Comparison of ENCODE assay signal across 35 mouse cellular contexts in genomic region chr19:38195245-38195644, GRCm38 (mm10).
"Had no signal": no experiment of that assay in that cellular context is flagged by ENCODE, and none has a peak within 500 bp of the region (broad histone marks: within the 10 kb centered on the region; RNA-seq: fewer than 3 reads in every experiment).

No protein-coding gene starts in this region.

- H3K9me3 ChIP-seq: heart, embryonic 10.5 days; heart, embryonic 13.5 days; heart, embryonic 15.5 days; hindbrain, embryonic 10.5 days; hindbrain, embryonic 12.5 days; hindbrain, embryonic 13.5 days; hindbrain, embryonic 15.5 days; intestine, embryonic 15.5 days; kidney, embryonic 15.5 days had no signal

- H3K4me3 ChIP-seq: heart, embryonic 10.5 days; heart, embryonic 12.5 days; heart, embryonic 13.5 days; heart, embryonic 15.5 days; hindbrain, embryonic 10.5 days; hindbrain, embryonic 12.5 days; hindbrain, embryonic 13.5 days; hindbrain, embryonic 15.5 days; intestine, embryonic 15.5 days; kidney, embryonic 15.5 days; layer of hippocampus, adult 2 months had no signal

- ATAC-seq: hindbrain, embryonic 16.5 days; hindbrain, postnatal 0 days; inflammation-experienced regulatory T-cells, adult 6 months; intestine, embryonic 15.5 days; intestine, embryonic 16.5 days; intestine, postnatal 0 days had no signal

- DNase-seq: heart, postnatal 10 days; heart, postnatal 14 days; heart, postnatal 36 days; heart, postnatal 4 days; kidney, adult 11 months; kidney, adult 18-20 months; kidney, adult 2 months; kidney, adult 8-10 months; kidney, adult 9 months; kidney, postnatal 10 days; kidney, postnatal 14 days; kidney, postnatal 25 days; kidney, postnatal 36 days; kidney, postnatal 4 days; layer of hippocampus, adult 9-11 months; layer of hippocampus, postnatal 36 days had no signal

- H3K4me1 ChIP-seq: heart, embryonic 10.5 days; heart, embryonic 12.5 days; heart, embryonic 13.5 days; heart, embryonic 15.5 days; hindbrain, embryonic 10.5 days; hindbrain, embryonic 12.5 days; hindbrain, embryonic 13.5 days; hindbrain, embryonic 15.5 days; intestine, embryonic 15.5 days; kidney, embryonic 15.5 days had no signal

- H3K36me3 ChIP-seq: hindbrain, embryonic 12.5 days; intestine, embryonic 15.5 days had no signal

- H3K27ac ChIP-seq: heart, embryonic 10.5 days; heart, embryonic 13.5 days; heart, embryonic 15.5 days; hindbrain, embryonic 10.5 days; hindbrain, embryonic 12.5 days; hindbrain, embryonic 13.5 days; hindbrain, embryonic 14.5 days; hindbrain, embryonic 15.5 days; hindbrain, postnatal 0 days; intestine, embryonic 15.5 days; kidney, embryonic 15.5 days; kidney, postnatal 0 days; layer of hippocampus, adult 2 months had no signal

- H3K4me2 ChIP-seq: heart, embryonic 11.5 days; heart, embryonic 12.5 days; heart, embryonic 13.5 days; heart, embryonic 15.5 days; hindbrain, embryonic 12.5 days; hindbrain, embryonic 13.5 days; hindbrain, embryonic 14.5 days; hindbrain, embryonic 15.5 days; intestine, embryonic 15.5 days; kidney, embryonic 15.5 days had no signal

- H3K27me3 ChIP-seq: heart, embryonic 12.5 days; heart, embryonic 13.5 days; heart, embryonic 15.5 days; hindbrain, embryonic 12.5 days; hindbrain, embryonic 13.5 days; hindbrain, embryonic 15.5 days; intestine, embryonic 15.5 days; kidney, embryonic 15.5 days had no signal

- H3K9ac ChIP-seq: heart, embryonic 12.5 days; heart, embryonic 13.5 days; heart, embryonic 15.5 days; hindbrain, embryonic 12.5 days; hindbrain, embryonic 13.5 days; hindbrain, embryonic 14.5 days; hindbrain, embryonic 15.5 days; intestine, embryonic 15.5 days; kidney, embryonic 15.5 days had no signal
